ENCODE assay signal across 12 mouse cellular contexts in the genomic region with DNA sequence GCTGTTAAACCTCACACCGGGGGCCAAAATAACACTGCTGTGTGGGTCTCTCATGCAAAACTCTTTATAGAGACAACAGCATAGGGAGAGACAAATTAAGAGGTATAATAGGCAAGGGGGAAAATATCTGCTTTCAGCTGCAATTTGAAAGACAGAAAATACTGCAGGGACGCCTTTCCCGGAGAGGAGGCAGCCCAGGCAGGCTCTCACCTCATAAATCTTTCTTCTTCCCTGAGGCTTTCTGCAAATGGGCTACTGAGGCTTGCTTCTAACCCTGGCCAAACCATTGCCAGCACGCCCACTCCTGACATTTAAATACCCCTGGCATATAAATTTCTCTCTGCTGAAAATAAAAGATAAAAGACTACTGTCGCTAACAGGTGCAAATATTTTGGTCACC. TPM values are rescaled to one million over a fixed set of nuclear protein-coding genes. Genes with fewer than 3 reads are reported as not detected.
DNase-seq lines count a peak whose midpoint lies in the region; ATAC-seq and TF ChIP-seq lines count a peak whose summit lies in the region.
"Had no signal": no experiment of that assay in that cellular context is flagged by ENCODE, and none has a peak within 500 bp of the region (broad histone marks: within the 10 kb centered on the region; RNA-seq: fewer than 3 reads in every experiment).

No protein-coding gene starts in this region.

- H3K36me3 ChIP-seq in forebrain, embryonic 12.5 days (replicated peaks) = no peaks in the 10 kb centered on the region
- H3K36me3 ChIP-seq in forebrain, embryonic 16.5 days (ENCODE audit: control insufficient read depth, insufficient read depth) = no peaks in the 10 kb centered on the region
- no peaks in the 10 kb centered on the region for H3K36me3 ChIP-seq in hindbrain, embryonic 15.5 days
- no peaks in the 10 kb centered on the region for H3K36me3 ChIP-seq in midbrain, embryonic 14.5 days (ENCODE audit: control insufficient read depth, insufficient read depth, low read length)
- no peaks in the 10 kb centered on the region for H3K36me3 ChIP-seq in kidney, embryonic 14.5 days (ENCODE audit: control insufficient read depth, insufficient read depth, low read length)
- H3K36me3 ChIP-seq: embryonic facial prominence, embryonic 15.5 days had no signal

- H3K27ac ChIP-seq in forebrain, embryonic 12.5 days = no peak overlapping the region
- H3K27ac ChIP-seq in forebrain, embryonic 16.5 days (ENCODE audit: low read length) = no peak overlapping the region
- H3K27ac ChIP-seq in cortical plate, adult 2 months (ENCODE audit: insufficient read depth, low read length) = no peak overlapping the region
- H3K27ac ChIP-seq in hindbrain, embryonic 15.5 days (replicated peaks) = peak overlapping the region; percentile 85
- peak overlapping the region; percentile 21; the same call in 1 of the 2 replicates for H3K27ac ChIP-seq in midbrain, embryonic 14.5 days (replicated peaks; ENCODE audit: low read depth, low read length)
- no peak overlapping the region for H3K27ac ChIP-seq in kidney, embryonic 14.5 days (ENCODE audit: low read depth, low read length)
- H3K27ac ChIP-seq: embryonic facial prominence, embryonic 15.5 days had no signal

- peaks cover 40% of the 10 kb centered on the region for H3K27me3 ChIP-seq in forebrain, embryonic 12.5 days
- H3K27me3 ChIP-seq in forebrain, embryonic 16.5 days (replicated peaks; ENCODE audit: control insufficient read depth, insufficient read depth, low read length) = peaks cover 4% of the 10 kb centered on the region; the same call in 1 of the 2 replicates
- no peaks in the 10 kb centered on the region for H3K27me3 ChIP-seq in hindbrain, embryonic 15.5 days
- peaks cover 15% of the 10 kb centered on the region for H3K27me3 ChIP-seq in midbrain, embryonic 14.5 days (ENCODE audit: control insufficient read depth, insufficient read depth, low read length)
- H3K27me3 ChIP-seq in kidney, embryonic 14.5 days (ENCODE audit: control insufficient read depth, insufficient read depth, low read length) = 0 out of 2 replicates have a peak, but pooled peaks cover 2% of the 10 kb centered on the region

- no peak for TF ChIP-seq POLR2A in cortical plate, adult 2 months (IDR thresholded peaks at IDR 0.05; ENCODE audit: extremely low read depth, insufficient read depth, low read length)

- DNase-seq in midbrain, embryonic 14.5 days = no peak
- no peak for DNase-seq in embryo, embryonic 9.5 days (ENCODE audit: extremely low spot score)
- DNase-seq: cerebellum, postnatal 10 days; lung, postnatal 10 days; thymus, postnatal 25 days had no signal

- no peak for ATAC-seq in forebrain, embryonic 12.5 days (ENCODE audit: low FRiP score)
- ATAC-seq in forebrain, embryonic 16.5 days = no peak
- no peak for ATAC-seq in hindbrain, embryonic 15.5 days (ENCODE audit: low FRiP score, low read depth)
- ATAC-seq in midbrain, embryonic 14.5 days (ENCODE audit: low FRiP score, low TSS enrichment) = no peak
- ATAC-seq in activated CD4-positive, CD25-positive, alpha-beta regulatory T cell, adult 4 months = no peak
- ATAC-seq in kidney, embryonic 14.5 days (ENCODE audit: low FRiP score, low TSS enrichment) = no peak

- H3K4me2 ChIP-seq in forebrain, embryonic 12.5 days = peak overlapping the region; percentile 99; the same call in 1 of the 2 replicates
- no peak overlapping the region for H3K4me2 ChIP-seq in forebrain, embryonic 16.5 days (ENCODE audit: low read length)
- H3K4me2 ChIP-seq in hindbrain, embryonic 15.5 days = peak overlapping the region; percentile 99
- H3K4me2 ChIP-seq in midbrain, embryonic 14.5 days (ENCODE audit: low read length) = peak overlapping the region; percentile 99
- no peak overlapping the region; the same call in 1 of the 2 replicates for H3K4me2 ChIP-seq in kidney, embryonic 14.5 days (replicated peaks; ENCODE audit: low read depth, low read length)

- 75% methylated on average over 5 of the region's 5 CpGs for WGBS in forebrain, embryonic 12.5 days
- 64% methylated on average over 5 of the region's 5 CpGs for WGBS in forebrain, embryonic 16.5 days
- 45% methylated on average over 5 of the region's 5 CpGs for WGBS in hindbrain, embryonic 15.5 days
- 56% methylated on average over 5 of the region's 5 CpGs for WGBS in midbrain, embryonic 14.5 days
- 27% methylated on average over 5 of the region's 5 CpGs for WGBS in kidney, embryonic 14.5 days

- no peaks in the 10 kb centered on the region for H3K9me3 ChIP-seq in forebrain, embryonic 12.5 days
- H3K9me3 ChIP-seq in forebrain, embryonic 16.5 days (ENCODE audit: control insufficient read depth, low read length) = no peaks in the 10 kb centered on the region
- H3K9me3 ChIP-seq in hindbrain, embryonic 15.5 days = no peaks in the 10 kb centered on the region
- no peaks in the 10 kb centered on the region for H3K9me3 ChIP-seq in midbrain, embryonic 14.5 days (ENCODE audit: control insufficient read depth, low read length)
- no peaks in the 10 kb centered on the region for H3K9me3 ChIP-seq in kidney, embryonic 14.5 days (ENCODE audit: control insufficient read depth, low read length)
- H3K9me3 ChIP-seq: embryonic facial prominence, embryonic 15.5 days had no signal

- peaks cover 32% of the 10 kb centered on the region for H3K4me1 ChIP-seq in forebrain, embryonic 12.5 days
- peaks cover 36% of the 10 kb centered on the region for H3K4me1 ChIP-seq in forebrain, embryonic 16.5 days (replicated peaks; ENCODE audit: control insufficient read depth, insufficient read depth, low read length)
- H3K4me1 ChIP-seq in cortical plate, adult 2 months (ENCODE audit: control insufficient read depth, insufficient read depth, low read length) = 0 out of 2 replicates have a peak, but pooled peaks cover 2% of the 10 kb centered on the region
- H3K4me1 ChIP-seq in hindbrain, embryonic 15.5 days (replicated peaks) = peaks cover 48% of the 10 kb centered on the region
- peaks cover 14% of the 10 kb centered on the region; the same call in 1 of the 2 replicates for H3K4me1 ChIP-seq in midbrain, embryonic 14.5 days (ENCODE audit: control insufficient read depth, insufficient read depth, low read length)
- peaks cover 17% of the 10 kb centered on the region for H3K4me1 ChIP-seq in kidney, embryonic 14.5 days (ENCODE audit: control insufficient read depth, insufficient read depth, low read length)

- no peak for TF ChIP-seq CTCF in cortical plate, adult 2 months (IDR thresholded peaks at IDR 0.05; ENCODE audit: extremely low read depth, insufficient read depth, low read length)

- no peak overlapping the region for H3K9ac ChIP-seq in forebrain, embryonic 12.5 days
- no peak overlapping the region for H3K9ac ChIP-seq in forebrain, embryonic 16.5 days (replicated peaks; ENCODE audit: low read depth, low read length)
- no peak overlapping the region for H3K9ac ChIP-seq in hindbrain, embryonic 15.5 days
- H3K9ac ChIP-seq in midbrain, embryonic 14.5 days (replicated peaks; ENCODE audit: low read length) = 0 out of 2 replicates have a peak overlapping the region, but pooled peaks have one; percentile 59
- H3K9ac ChIP-seq in kidney, embryonic 14.5 days (ENCODE audit: low read depth, low read length) = no peak overlapping the region

- H3K4me3 ChIP-seq in forebrain, embryonic 12.5 days (replicated peaks) = peak overlapping the region; percentile 61; the same call in 1 of the 2 replicates
- H3K4me3 ChIP-seq in forebrain, embryonic 16.5 days (replicated peaks; ENCODE audit: low read length) = no peak overlapping the region
- H3K4me3 ChIP-seq in cortical plate, adult 2 months (ENCODE audit: insufficient read depth, low read length) = peak overlapping the region; percentile 80; the same call in 1 of the 2 replicates
- peak overlapping the region; percentile 70 for H3K4me3 ChIP-seq in hindbrain, embryonic 15.5 days
- H3K4me3 ChIP-seq in midbrain, embryonic 14.5 days (replicated peaks; ENCODE audit: low read depth, low read length) = peak overlapping the region; percentile 62; the same call in 1 of the 2 replicates
- no peak overlapping the region for H3K4me3 ChIP-seq in kidney, embryonic 14.5 days (ENCODE audit: low read length)

RNA-seq across cellular contexts. Expression of gene Man1c1, which starts 1.2 kb away (rescaled TPM):
- polyA plus RNA-seq in forebrain, embryonic 12.5 days (2016; fragmentation: Nextera tagmentation; extraction: Ambion mirVana) = 3.5 and 4.0 TPM in 2 replicates
- polyA plus RNA-seq in forebrain, embryonic 16.5 days (2015; fragmentation: Nextera tagmentation; extraction: Ambion mirVana) = 2.3 and 2.9 TPM in 2 replicates
- 18.9 and 20.5 TPM in 2 replicates for polyA plus RNA-seq in cortical plate, adult 2 months (2012; rRNA removed)
- polyA plus RNA-seq in hindbrain, embryonic 15.5 days (2015; fragmentation: Nextera tagmentation; extraction: Ambion mirVana) = 5.8 and 6.1 TPM in 2 replicates
- 3.9 and 4.9 TPM in 2 replicates for polyA plus RNA-seq in midbrain, embryonic 14.5 days (2014; fragmentation: Nextera tagmentation; extraction: Ambion mirVana)
- 1 to 10 TPM; 1.0 to 1.9 TPM for polyA plus RNA-seq in activated CD4-positive, CD25-positive, alpha-beta regulatory T cell, adult 4 months (2017; shearing (Covaris generic))
- 3.8 and 5.3 TPM in 2 replicates for polyA plus RNA-seq in kidney, embryonic 14.5 days (2014; fragmentation: Nextera tagmentation; extraction: Ambion mirVana)

Comparison
In these comparisons a context has a peak if more than half of its experiments do, and no peak if none do; other contexts are left out.
1. H3K4me2 ChIP-seq: peak in forebrain, embryonic 12.5 days (single experiment), hindbrain, embryonic 15.5 days (single experiment) and midbrain, embryonic 14.5 days (single experiment); none in forebrain, embryonic 16.5 days (single experiment) and kidney, embryonic 14.5 days (single experiment).
2. H3K4me3 ChIP-seq: peak in forebrain, embryonic 12.5 days (single experiment), cortical plate, adult 2 months (single experiment), hindbrain, embryonic 15.5 days (single experiment) and midbrain, embryonic 14.5 days (single experiment); none in forebrain, embryonic 16.5 days (single experiment) and kidney, embryonic 14.5 days (single experiment).
3. H3K27ac ChIP-seq: peak in hindbrain, embryonic 15.5 days (single experiment) and midbrain, embryonic 14.5 days (single experiment); none in forebrain, embryonic 12.5 days (single experiment), forebrain, embryonic 16.5 days (single experiment), cortical plate, adult 2 months (single experiment) and kidney, embryonic 14.5 days (single experiment).